Mouse (Mus musculus) G1E (cell line): ENCODE data around the gene St7. TPM values are rescaled to one million over a fixed set of nuclear protein-coding genes. Genes with fewer than 3 reads are reported as not detected.
A peak's percentile ranks its signal among the peaks of the same experiment; 100 is the strongest.
"Not testable (repeated sequence)": the region's sequence is repeated elsewhere in the genome, so short reads cannot be mapped to it uniquely, and the experiment has no call there.

Experiments
- ATAC-seq: 2 replicates; pipeline ENCODE4 v1.8.0; 2016; ENCODE audit warnings: mild to moderate bottlenecking; ENCODE audit not compliant: insufficient number of reproducible peaks, poor library complexity, low FRiP score, severe bottlenecking; ENCODE audit errors: extremely low read depth
- DNase-seq: peaks from one replicate; pipeline ENCODE4 v3.0.0; 2012; ENCODE audit warnings: low spot score
- H3K27me3 ChIP-seq: 2 replicates; pipeline ENCODE4 v1.6.1; 2012; ENCODE audit warnings: mild to moderate bottlenecking, low read length, inconsistent platforms; ENCODE audit not compliant: insufficient read depth
- H3K36me3 ChIP-seq: replicated peaks from 2 replicates; pipeline ENCODE3; 2012; ENCODE audit warnings: mild to moderate bottlenecking, inconsistent platforms
- H3K4me1 ChIP-seq: 2 replicates; pipeline ENCODE4 v1.6.1; 2012; ENCODE audit warnings: low read depth, low read length, inconsistent platforms, mixed read lengths; ENCODE audit not compliant: insufficient read depth
- H3K4me3 ChIP-seq: 2 replicates; pipeline ENCODE4 v1.5.1; 2012; ENCODE audit warnings: low read depth, mild to moderate bottlenecking, inconsistent platforms, low read length, moderate library complexity, mixed read lengths
- H3K9me3 ChIP-seq: replicated peaks from 2 replicates; pipeline ENCODE4 v1.6.1; 2012; ENCODE audit warnings: inconsistent platforms
- CTCF ChIP-seq: IDR thresholded peaks from 2 replicates; pipeline ENCODE4 v1.5.1; 2012; ENCODE audit warnings: low read depth, low read length, inconsistent platforms, mixed read lengths
- GATA1 ChIP-seq: IDR thresholded peaks from 2 replicates; pipeline ENCODE4 v1.6.1; 2012; ENCODE audit warnings: borderline replicate concordance, low read length, inconsistent platforms, mixed read lengths
- GATA2 ChIP-seq: IDR thresholded peaks from 2 replicates; pipeline ENCODE4 v1.6.1; 2012; ENCODE audit warnings: low read depth, low read length, inconsistent platforms, borderline replicate concordance
- POLR2AphosphoS5 ChIP-seq: IDR thresholded peaks from 2 replicates; pipeline ENCODE4 v1.6.1; 2012; ENCODE audit warnings: low read depth, low read length, inconsistent platforms; ENCODE audit not compliant: insufficient replicate concordance
- TAL1 ChIP-seq: conservative IDR thresholded peaks from 2 replicates; pipeline ENCODE4 v1.6.1; 2012; ENCODE audit warnings: low read depth, low read length, inconsistent platforms, mixed read lengths
- polyA plus RNA-seq: library from polyadenylated mRNA; stranded (reverse); fragments of >175 nt; gene quantifications from 2 replicates; pipeline ENCODE4 v1.2.3, GENCODE M21; 2012
- total RNA-seq, 2 experiments: library from RNA; stranded (forward) in 1 of 2; stranded (reverse) in 1 of 2; fragments of 200-1000 nt in 1 of 2; fragments of >200 nt in 1 of 2; fragmentation: Nextera tagmentation in 1 of 2; gene quantifications; 2 replicates each; pipeline ENCODE4 v1.2.3; 2014 to 2017

St7 gene
- total and polyA plus RNA-seq, 3 experiments, result 4.7 to 155 (median 84.7) TPM

DNA sequence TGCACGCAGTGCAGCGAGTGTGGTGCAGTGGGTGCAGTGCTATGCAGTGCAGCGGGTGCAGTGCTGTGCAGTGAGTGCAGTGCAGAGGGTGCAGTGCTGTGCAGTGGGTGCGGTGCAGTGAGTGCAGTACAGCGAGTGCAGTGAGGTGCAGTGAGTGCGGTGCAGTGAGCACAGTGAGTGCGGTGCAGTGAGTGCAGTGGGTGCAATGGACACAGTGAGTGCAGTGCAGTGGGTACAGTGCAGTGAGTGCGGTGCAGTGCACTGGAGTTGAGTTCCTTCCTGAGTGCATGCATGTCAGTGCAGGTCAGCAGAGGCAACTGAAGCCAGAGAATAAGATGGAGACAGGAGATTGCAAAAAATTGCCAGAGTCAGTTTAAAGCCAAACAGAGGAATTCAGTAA lies 10.9 kb upstream of the St7 start:
- Histone ChIP-seq H3K4me1 (peaks cover 14% of the 10 kb centered on the region), H3K4me3 (peak overlapping the region; percentile 50), H3K27me3 (peaks cover 15% of the 10 kb centered on the region), H3K9me3 (peaks cover 7% of the 10 kb centered on the region), H3K36me3 (no peaks in the 10 kb centered on the region)
- TF ChIP-seq GATA2 (no peak), GATA1 (no peak), POLR2AphosphoS5 (no peak; the same call in 1 of the 2 replicates), CTCF (no peak), TAL1 (no peak)
- DNase-seq (no peak), ATAC-seq (no peak)

DNA sequence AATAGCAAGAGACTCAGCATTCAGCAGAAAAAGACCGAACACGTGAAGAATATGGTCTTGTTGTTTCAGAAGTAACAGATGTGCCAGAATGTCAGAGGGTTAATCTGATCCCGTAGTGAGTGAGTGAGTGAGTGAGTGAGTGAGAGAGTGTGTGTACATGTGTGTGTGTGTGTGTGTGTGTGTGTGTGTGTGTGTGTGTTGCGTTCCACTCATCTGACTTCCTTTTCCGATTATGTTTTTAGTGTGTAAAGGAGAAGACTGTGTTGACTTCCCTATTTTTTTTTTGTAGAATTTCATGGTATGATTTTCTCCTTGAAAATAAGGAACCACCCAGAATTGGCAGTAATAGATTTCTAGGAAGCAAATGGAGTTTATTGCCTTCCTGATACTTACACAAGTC lies 4.1 kb upstream of the St7 start:
- no peak overlapping the region for H3K4me3 ChIP-seq
- DNase-seq, result no peak
- peaks cover 7% of the 10 kb centered on the region; the same call in 1 of the 2 replicates for H3K4me1 ChIP-seq
- H3K27me3 ChIP-seq, result no peaks in the 10 kb centered on the region
- peaks cover 3% of the 10 kb centered on the region; the same call in 1 of the 2 replicates for H3K9me3 ChIP-seq
- no peak for ATAC-seq
- no peaks in the 10 kb centered on the region for H3K36me3 ChIP-seq
- TF ChIP-seq TAL1, result no peak
- TF ChIP-seq GATA1, result no peak
- no peak for TF ChIP-seq CTCF
- no peak for TF ChIP-seq GATA2
- no peak for TF ChIP-seq POLR2AphosphoS5

DNA sequence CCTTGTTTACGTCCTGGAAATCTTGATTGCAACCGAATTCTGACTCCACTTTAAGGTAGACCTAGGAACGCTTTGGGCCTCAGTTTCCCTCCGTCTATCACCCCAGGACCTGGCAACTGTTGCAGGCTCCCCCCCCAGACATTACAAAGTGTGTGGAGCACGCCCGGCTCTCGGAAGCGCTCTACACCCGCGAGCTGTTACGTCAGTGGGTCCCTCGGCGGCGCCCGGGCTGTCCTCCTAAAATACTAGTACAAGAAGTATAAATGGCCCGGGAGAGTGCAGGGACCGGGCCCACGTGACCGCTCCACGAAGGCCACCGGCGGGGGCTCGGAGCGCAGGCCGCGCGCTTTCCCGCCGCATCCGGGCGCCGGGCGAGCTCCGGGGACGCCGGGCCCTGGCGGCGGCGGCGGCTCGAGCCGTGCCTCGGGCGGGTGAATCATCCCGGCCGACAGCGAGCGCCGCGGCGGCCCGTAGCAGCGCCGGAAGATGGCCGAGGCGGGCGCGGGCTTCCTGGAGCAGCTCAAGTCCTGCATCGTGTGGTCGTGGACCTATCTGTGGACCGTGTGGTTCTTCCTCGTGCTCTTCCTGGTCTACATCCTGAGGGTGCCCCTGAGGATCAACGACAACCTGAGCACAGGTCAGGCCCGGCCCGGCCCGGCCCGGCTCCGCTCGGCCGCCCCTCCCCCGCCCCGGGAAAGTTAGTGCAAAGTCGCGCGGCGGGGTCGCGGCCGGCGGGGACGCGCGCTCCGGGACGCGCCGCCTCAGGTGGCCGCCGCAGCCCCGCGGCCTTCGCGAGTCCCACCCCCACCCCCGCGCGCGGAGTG lies 1.2 kb downstream of the St7 start:
- H3K4me1 ChIP-seq, result peaks cover 30% of the 10 kb centered on the region
- DNase-seq (peak; percentile 48), ATAC-seq (peak; percentile 64)
- H3K4me3 ChIP-seq, result peak overlapping the region; percentile 87
- TF ChIP-seq CTCF (no peak), POLR2AphosphoS5 (no peak), TAL1 (no peak), GATA1 (no peak), GATA2 (no peak)
- peaks cover 16% of the 10 kb centered on the region for H3K36me3 ChIP-seq
- H3K27me3 ChIP-seq, result no peaks in the 10 kb centered on the region
- H3K9me3 ChIP-seq, result no peaks in the 10 kb centered on the region

DNA sequence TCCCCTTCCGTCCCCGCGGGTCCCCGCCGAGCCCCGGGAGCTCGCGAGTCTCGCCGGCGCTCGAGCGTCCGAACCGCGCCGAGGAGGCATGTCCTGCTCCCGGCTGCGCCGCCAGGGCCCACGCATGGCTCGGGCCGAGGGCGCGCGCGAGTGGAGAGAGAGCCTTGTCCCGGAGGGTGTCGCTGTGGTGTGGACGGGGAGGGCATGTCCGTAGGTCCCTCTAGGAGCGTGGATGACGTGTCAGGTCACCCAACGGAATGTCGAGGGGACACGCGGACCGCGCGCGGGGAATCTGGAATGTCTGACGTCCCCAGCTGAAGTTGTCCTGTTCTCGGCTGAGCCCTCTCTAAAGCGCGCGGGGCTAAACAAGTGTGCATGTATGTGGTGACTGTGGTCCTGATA lies 1.8 kb downstream of the St7 start:
- Histone ChIP-seq H3K4me1 (peaks cover 30% of the 10 kb centered on the region), H3K36me3 (peaks cover 16% of the 10 kb centered on the region), H3K9me3 (no peaks in the 10 kb centered on the region), H3K27me3 (no peaks in the 10 kb centered on the region), H3K4me3 (peak overlapping the region; percentile 87)
- ATAC-seq (peak; percentile 75), DNase-seq (peak; percentile 59)
- TF ChIP-seq GATA1 (no peak), TAL1 (no peak), CTCF (no peak), GATA2 (no peak), POLR2AphosphoS5 (no peak)

DNA sequence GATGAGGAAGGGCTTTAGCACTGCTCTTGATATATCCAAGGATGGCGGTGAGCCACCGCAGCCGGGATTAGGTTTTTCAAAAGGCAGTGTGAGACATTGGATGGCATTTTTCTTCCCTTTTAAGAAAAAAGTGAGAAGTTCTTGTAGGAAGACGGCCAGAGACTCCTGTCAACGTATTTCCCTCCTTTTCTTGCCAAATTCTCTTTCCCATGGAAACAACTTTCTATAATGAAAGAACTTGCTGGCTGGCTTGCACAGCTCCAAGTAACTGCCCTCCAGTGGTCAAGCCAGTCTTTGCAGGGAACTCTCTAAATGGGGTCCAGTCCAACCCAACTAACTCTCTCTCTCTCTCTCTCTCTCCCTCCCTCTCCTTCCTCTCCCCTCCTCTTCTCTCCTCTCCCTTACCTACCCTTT lies 3.6 kb downstream of the St7 start:
- TF ChIP-seq GATA1 (no peak), POLR2AphosphoS5 (no peak), TAL1 (no peak), CTCF (no peak), GATA2 (no peak)
- H3K27me3 ChIP-seq, result no peaks in the 10 kb centered on the region
- H3K36me3 ChIP-seq, result peaks cover 22% of the 10 kb centered on the region
- ATAC-seq (no peak), DNase-seq (no peak)
- H3K4me3 ChIP-seq, result no peak overlapping the region
- H3K4me1 ChIP-seq, result peaks cover 35% of the 10 kb centered on the region
- H3K9me3 ChIP-seq, result no peaks in the 10 kb centered on the region

DNA sequence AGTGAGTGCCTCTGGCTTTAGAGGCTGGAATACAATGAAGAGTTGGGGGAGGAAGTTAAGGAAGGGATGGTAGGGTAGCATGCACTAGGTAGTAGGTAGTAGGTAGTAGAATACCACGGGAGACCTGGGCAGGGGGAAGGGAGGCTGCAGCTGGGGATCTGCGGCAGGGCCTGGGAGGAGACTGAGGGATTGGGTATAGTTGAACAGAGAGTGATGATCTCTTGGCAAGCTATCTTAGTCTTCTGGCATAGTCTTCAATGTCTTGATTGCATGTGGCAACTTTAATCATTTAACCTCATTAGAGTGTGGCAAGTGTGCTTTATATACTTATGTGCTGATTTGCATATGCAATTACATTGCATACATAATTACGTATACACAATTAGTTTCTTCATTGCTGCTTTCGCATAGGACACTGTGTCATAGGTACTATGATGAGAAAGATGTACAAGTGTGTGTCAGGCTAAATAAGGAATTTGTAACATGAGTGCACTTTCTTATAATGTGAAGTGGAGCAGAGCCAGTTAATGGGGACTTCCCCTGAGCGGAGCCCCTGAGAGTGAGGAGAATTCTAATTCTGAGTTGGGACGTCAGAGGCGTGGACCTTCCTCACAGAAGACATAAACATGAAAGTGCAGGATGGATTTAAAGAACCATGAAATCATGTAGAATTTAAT lies 8.3 kb downstream of the St7 start:
- H3K36me3 ChIP-seq, result peaks cover 25% of the 10 kb centered on the region
- TF ChIP-seq CTCF (no peak), TAL1 (no peak), GATA2 (no peak), POLR2AphosphoS5 (no peak), GATA1 (no peak)
- H3K4me1 ChIP-seq, result peaks cover 15% of the 10 kb centered on the region
- ATAC-seq (no peak), DNase-seq (no peak)
- H3K27me3 ChIP-seq, result no peaks in the 10 kb centered on the region
- H3K9me3 ChIP-seq, result no peaks in the 10 kb centered on the region
- no peak overlapping the region for H3K4me3 ChIP-seq

DNA sequence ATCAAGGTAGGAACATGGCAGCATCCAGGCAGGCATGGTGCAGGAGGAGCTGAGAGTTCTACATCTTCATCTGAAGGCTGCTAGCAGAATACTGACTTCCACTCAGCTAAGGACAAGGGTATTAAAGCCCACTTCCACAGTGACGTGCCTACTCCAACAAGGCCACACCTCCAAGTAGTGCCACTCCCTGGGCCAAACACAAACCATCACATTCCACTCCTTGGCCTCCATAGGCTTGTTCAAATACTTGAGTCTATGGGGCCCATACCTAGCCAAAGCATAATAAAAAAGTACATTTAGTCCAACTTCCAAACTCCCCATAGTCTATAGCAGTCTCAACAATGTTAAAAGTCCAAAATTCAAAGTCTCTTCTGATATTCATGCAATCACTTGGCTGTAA lies 11.3 kb downstream of the St7 start:
- H3K36me3 ChIP-seq, result peaks cover 11% of the 10 kb centered on the region
- ATAC-seq, H3K4me3 ChIP-seq, DNase-seq, H3K9me3 ChIP-seq, H3K27me3 ChIP-seq, H3K4me1 ChIP-seq: not testable (repeated sequence)
